Mouse (Mus musculus) cerebellum, adult (tissue): ENCODE results near the gene Thumpd3.

Experiments
- ATAC-seq: cut with Nextera tagmentation; 2 replicates; pipeline ENCODE4 v1.9.2; 2017; ENCODE audit warnings: mild to moderate bottlenecking, moderate library complexity, mixed read lengths; ENCODE audit not compliant: insufficient number of reproducible peaks, low FRiP score, low TSS enrichment

Gene Thumpd3

DNA sequence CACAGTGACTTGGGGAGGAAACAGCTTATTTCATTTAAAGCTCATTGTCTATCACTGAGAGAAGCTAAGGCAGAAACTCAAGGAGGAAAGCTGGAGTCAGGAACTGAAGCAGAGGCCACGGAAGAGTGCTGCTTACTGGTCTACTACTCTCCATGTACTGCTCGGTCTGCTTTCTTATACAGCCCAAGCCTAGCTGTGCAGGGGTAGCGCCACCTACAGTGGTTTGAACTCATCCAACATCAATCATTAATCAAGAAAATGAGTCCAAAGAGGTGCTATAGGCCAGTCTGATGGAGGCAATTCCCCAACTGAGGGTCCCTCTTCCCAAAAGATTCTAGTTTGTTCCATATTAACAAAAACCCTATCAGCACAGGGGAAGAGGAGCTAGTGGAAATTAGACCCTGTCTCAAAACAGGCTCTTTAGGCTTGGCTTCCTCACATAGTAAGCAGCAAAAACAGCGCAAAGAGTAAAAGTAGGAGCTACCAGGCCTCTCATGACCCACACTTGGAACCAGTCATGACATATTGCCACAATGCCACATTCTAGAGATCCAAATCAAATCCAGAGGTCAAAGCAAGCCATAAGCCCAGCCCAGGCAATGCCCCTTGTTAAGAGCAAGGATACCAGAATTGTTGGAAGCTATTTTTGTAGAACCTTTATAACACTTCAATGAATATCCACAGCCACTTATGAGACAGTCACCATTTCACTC lies 9.4 kb upstream of the Thumpd3 start:
- ATAC-seq = no peak

DNA sequence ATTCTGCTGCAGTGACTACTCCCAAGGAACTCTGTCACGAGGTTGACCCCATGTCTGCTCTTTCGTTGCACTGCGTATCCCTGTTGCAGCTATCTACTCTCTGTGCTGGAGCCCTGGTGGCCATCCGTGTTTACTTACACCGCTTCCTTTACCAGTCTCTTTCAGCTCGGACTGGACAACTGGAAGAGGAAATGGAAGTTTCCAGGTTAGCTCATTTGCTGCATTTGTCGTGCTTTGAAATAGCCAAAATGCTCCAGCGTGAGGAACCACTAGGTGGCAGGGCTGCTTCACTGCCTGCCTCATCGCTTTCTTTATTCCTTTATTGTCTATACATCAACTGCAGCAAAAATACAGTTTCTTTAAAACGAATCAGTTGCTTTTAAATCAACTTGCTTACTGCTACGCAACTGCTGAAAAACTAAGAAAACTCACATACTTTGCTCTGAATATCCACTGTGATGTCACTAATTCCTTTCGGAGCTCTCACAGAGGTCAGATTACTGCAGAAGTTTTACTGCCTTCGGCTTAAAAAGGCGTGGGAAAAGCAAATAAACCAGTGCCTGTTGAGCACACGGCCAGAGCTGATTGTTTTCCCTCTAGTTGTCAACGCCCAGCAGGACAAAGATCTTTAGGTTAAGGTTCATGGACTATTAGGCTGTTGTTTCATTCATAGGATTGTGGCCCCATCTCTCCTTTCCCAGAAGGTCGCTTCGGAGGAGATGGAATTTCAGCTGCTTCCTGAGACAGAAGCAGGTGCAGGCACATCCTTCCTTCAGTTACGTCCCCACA lies 7.9 kb upstream of the Thumpd3 start:
- ATAC-seq = peak; percentile 72; the same call in 1 of the 2 replicates

DNA sequence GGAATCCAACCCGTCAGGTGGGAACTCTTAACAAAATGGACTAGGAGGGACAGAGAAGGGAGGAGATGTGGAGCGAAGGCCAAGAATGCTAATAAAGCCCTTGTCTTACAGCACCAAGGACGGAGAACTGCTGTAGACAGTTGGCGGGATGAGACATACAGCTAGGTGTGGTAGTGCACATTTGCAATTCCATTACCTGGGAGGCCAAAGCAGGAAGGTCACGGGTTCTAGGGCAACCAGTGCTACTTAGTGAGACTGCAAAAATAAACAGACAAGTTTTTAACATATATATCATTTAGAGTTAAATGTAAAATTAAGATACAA lies 7.3 kb upstream of the Thumpd3 start:
- ATAC-seq = no peak

DNA sequence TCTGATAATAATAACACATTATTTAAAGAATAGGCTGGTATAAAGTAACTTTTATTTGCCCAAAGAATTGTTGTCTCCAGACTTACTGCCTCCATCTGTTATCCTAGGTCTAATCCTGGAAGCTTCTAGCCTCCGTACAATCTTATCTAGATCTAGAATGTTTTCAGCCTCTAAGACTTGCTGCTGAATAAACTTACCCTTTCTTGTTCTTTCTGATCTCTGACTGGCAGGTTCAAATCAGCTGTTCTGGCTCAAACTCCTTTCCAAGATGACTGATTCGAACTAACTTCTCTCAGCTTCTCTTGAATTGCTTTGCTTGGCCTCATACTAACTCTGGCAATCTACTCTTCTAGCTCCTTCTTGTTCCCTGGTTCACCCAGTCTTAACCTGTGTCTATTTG lies 5.7 kb upstream of the Thumpd3 start:
- ATAC-seq = no peak

DNA sequence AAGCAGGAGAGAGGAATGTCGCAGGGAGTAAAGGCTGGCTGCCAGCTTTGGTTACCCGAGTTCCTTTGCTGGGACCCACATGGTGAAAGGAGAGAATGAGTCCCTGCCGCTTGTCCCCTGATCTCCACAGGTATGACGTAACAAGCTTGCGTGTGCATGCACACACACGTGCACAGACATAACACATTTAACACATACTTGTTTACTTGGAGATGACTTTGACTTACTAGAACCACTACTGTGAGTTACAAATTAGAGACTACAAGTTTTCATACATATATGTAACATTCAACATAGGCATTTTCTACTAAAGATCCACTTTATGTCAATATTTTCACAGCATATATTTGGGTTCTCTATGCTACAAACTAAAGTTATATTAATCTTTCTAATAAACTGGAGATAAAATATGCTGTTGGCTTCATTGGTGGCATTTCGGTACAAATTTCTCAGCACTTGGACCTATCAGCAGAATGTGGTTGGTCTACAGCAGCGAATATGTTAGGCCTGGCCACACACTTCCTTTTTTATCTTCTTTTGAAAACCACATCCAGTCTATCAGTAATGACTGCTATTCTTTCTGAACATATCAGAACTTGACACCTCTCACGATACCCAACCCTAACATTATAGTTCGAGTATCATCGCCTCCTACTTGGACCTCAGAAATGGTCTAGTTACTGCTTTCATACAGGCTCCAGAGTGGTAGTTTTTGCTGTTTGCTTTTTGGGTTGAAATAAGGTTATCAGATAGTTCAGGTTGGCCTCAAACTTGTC lies 4.6 kb upstream of the Thumpd3 start:
- ATAC-seq = no peak

DNA sequence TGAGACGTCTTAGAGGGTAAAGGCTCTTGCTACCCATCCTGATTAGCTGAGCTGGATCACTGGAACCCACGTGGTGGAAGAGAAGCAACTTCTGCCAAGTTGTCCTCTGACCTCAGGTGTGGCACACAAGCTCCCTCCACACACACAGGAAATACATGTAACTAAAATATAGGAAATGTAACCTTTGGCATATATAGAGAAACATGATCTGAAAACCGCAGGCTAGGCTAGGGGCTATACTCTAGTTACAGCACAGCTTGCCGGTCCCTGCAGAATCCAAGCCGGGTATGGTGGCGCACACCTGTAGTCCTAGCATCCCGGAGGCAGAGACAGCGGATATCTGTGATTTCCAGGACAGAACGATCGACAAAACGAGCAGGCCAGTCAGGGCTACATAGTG lies 450 bp upstream of the Thumpd3 start:
- peak; percentile 33; the same call in 1 of the 2 replicates for ATAC-seq

DNA sequence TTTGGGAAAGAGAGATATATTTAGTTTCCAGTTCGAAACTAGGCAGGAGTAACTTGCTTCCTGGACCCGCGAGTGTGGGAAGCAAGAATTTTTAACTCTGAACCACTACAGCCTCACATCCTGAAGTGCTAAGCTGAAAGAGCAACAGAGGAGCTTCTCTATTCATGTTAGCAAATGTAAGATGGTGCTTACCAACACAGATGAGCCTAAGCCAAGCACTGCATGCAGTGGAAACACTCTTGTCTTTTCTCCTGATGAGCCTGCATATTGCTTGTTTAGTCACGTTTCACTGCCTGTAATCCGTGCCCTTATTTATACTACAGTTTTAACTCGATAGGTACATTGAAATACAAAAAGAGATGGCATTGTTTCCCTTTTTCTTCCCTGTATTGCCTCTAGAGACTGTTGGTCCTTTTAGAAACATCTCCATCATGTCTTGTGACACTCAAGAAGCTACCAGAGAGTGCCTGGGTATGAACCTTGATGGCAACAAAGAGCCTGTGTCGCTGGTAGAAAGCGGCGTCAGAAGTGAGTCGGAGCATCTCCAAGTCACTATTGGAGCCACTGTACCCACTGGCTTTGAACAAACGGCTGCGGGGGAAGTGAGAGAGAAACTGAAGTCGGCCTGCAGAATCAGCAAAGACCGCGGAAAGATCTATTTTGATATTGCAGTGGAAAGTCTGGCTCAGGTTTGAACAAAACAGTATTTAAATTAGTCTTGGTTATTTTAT lies 1.2 kb downstream of the Thumpd3 start:
- no peak for ATAC-seq

DNA sequence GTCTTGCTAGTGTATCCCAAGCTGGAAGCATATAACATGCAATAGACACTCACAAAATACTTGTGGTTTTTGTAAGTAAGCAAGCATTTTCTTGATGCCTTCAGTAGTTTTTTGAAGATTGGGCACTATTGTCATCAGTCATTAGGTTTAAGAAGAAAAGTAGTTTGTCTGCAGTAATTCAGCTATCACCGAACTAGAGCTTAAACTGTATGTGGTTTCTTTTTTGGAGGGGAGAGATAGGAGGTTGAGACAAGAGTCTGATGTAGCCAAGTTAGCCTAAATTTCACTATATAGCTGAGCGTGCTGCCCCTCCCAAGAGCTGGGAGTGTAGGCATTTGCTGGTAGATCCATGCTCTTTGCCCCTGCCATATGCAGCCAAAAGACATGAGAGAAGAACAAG lies 2.3 kb downstream of the Thumpd3 start:
- no peak for ATAC-seq

DNA sequence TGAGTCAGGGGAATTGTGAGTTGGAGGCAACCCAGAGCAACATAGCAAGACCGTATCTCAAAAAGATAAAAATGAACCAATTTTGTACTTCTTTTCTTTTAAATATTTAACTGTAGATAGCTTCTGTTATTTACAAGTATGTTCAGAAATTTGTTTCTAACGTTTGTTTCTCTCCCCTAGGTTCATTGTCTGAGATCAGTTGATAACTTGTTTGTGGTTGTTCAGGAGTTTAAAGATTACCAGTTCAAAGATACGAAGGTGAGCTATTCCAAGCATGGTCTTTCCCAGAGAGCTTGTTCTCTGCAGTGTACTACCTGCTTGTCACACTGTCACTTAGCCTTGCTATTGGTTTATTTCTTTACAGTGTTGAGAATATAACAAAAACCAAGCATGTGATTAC lies 3.1 kb downstream of the Thumpd3 start:
- ATAC-seq = no peak

DNA sequence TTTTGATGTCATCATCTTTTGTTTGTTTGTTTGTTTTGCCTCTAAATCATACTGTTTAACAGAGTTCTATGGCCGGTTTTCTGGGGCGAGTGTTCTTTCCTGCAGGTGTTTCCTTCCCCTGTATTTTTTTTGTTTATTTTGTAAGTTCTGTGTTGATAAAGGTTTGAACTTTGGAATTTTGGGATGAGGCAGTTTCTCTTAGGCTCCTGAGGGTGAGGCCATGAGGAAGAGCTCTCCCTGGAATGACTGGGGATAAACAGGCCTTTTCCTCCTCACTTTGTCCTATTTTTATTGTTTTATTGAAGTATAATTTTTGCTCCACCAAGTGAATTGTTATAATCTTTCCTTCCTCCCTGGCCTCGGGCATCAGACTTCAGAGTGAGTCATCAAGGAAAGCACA lies 6.9 kb downstream of the Thumpd3 start:
- no peak for ATAC-seq

DNA sequence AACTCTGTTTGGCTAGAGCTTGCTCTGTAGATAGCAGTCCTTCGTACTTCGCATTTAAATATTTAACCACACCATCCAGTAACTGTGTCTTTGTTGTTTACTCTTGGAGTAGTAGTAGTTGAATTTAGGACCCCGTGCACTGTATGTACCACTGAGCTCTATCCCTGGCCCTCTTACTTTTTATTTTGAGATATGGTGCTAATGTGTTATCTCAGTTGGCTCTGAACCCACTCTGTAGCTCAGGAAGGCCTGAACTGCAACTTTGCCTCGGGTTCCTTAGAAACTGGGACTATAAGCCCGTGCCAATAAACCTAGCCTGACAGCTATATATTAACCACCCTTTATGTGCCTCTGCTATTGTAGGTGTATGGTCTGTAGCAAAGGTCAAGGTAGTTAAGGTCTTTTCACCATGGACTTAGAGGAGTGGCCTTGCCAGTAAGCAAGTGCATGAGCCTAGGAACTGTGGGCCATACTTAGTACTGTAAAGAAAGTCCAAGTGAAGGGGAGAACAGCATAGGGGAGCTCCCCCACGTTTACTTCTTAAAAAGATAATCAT lies 8.6 kb downstream of the Thumpd3 start:
- no peak for ATAC-seq

DNA sequence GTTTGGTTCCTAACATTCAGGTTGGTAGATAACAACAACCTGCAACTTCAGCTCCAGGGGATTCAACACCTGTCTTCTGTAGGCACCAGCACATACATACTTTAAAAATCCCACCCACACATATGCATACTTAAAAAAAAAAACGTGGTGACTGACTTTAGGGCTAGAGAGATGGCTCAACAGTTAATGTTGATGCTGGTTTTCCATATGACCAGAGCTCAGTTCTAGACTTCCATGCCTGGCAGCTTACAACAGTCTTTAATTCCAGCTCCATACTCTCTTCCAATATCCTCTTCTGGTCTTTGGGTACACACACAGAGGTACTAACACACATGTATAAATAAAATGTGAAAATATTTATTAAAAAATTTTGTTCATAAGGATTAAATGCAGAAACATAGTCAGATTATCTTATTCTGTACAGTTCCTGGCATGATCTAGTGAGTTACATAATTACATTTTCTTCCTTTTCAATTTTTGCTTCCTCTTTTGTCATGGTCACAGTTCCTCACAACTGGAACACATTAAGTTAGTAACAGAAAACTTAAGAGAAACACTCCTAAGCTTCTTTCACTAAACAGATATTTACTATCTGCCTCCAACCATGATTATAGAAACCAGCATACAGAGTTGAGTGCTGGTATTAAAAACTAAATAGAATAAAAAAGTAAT lies 15.0 kb downstream of the Thumpd3 start:
- no peak for ATAC-seq

DNA sequence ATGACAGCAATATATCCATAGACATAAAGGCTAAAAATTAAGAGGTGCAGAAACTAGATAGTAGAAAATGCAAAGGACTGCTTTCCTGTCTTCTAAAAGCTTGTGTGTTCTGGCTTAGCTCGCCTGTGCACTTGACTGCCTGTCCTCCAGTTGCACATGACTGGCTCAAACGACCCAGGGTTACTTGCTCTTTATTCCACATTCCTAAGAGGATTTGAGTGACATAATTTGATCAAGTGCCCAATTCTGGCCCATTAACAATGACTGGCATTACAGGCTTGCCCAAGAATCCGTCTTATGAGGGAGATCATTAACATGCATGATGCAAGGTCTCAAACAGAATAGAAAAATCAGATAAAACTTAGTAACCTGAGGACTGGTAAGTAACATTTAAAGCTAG lies 16.2 kb downstream of the Thumpd3 start:
- ATAC-seq = no peak

DNA sequence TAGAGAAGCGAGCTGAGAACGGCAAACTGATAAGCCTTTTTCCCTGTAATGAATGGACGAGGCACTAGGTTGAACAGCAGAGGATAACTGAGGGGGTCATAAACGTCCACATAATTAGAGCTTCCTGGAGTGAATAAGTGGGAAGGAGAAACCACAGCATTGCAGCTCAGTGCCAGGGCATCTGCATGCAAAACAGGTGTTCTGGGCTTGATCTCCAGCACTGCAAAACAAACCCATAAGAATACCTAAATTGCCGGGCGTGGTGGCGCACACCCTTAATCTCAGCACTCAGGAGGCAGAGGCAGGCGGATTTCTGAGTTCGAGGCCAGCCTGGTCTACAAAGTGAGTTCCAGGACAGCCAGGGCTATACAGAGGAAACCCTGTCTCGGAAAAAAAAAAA lies 17.3 kb downstream of the Thumpd3 start:
- no peak for ATAC-seq

DNA sequence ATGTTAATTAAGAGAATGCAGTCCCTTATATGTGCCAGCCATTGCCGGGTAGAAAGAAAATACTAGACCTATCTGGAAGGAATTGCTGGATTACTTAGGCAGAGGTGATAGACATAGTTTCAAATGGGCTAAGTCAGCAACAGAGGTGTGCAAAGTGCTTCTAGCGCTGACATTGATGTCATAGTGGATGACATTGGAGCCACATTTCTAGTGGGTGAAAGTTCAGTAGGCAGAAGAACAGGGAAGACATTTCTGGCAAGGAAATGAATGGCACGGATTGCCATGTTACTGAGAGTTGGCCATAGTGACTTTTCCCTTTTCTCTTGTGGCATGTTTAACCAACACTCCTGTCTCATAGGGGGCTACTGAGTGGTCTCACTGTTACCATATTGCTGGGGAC lies 19.2 kb downstream of the Thumpd3 start:
- ATAC-seq = no peak

DNA sequence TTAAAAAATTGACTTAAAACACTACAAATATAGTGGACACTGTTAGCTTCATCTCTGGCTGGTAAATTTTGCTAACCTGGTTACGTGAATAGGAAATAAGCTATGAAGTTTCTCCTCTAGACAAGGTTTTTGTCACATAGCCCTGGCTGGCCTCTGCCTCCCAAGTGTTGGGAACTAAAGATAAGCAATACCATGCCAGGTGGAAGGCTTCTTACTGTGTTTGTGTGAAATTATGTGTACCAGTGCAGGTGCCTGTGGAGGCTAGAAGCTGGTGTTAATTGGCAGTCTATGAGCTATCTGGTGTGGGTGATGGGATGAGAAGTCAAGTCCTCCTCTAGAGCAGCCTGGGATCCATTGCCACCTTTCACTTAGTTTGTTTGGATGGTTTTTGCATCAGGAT lies 23.1 kb downstream of the Thumpd3 start:
- ATAC-seq = no peak

DNA sequence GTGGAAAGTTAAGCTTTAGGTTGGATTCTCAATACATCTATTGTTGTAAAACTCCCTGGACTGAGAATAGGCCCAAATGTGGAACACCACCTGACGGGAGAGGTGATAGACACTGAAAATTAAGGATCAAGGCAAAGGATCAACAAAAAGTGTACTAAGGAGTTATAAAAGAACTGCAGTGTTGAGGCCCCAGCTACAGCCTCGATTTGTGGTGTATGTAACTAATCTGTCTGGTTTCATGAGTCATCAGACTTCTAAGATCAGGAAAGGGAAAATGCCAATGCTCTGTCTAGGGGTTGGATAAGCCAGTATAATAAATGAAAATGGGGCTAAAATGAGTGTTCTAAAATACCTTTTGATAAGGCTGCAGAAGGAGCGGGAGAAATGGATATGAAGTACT lies 29.2 kb downstream of the Thumpd3 start:
- ATAC-seq = no peak

DNA sequence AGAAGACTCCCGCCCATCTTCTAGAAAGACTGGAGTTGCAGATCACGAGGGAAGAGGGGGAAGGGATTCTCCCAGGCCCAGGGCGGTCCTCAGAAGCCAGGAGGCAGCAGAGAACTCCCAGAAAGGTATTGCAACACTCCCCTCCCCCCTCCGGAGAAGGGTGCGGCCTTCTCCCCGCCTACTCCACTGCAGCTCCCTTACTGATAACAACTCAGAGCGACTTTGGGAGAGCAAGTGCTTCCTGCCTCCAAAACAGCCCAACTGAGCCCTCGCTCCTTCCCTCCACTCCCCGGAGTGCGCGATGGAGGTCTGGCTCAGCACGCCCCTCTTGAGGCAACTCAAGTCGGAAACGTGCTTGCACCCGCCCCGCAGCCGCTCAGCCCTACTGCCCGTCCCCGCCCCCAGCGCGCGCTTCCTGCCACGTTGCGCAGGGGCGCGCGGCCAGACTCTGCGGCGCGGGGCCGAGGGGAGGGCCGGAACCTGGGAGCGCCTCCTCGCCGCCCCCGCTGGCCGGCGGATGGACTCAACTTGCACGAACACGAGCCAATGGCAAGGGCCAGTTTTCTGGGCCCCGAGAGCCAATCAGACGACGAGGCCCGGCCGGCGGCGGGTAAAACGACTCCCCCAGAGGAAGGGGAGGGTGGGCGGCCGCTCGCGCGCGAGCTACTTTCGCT lies 30.1 kb downstream of the Thumpd3 start:
- ATAC-seq = peak; percentile 82
